Mouse (Mus musculus) heart, adult 10 weeks (tissue): ENCODE measurements around the gene Alox12e. TPM values are rescaled to one million over a fixed set of nuclear protein-coding genes. Genes with fewer than 3 reads are reported as not detected.

ENCODE experiments used
- polyA plus RNA-seq: library from polyadenylated mRNA; stranded (reverse); fragments of 350-450 nt; fragmentation: Illumina TruSeq; extraction: RNeasy Lipid Tissue Mini Kit (QIAGEN cat#74804); gene quantifications from one replicate; pipeline ENCODE4 v1.2.3, GENCODE M21; 2014; ENCODE audit warnings: low read depth, low replicate concordance

Alox12e gene
- polyA plus RNA-seq, result not detected

DNA sequence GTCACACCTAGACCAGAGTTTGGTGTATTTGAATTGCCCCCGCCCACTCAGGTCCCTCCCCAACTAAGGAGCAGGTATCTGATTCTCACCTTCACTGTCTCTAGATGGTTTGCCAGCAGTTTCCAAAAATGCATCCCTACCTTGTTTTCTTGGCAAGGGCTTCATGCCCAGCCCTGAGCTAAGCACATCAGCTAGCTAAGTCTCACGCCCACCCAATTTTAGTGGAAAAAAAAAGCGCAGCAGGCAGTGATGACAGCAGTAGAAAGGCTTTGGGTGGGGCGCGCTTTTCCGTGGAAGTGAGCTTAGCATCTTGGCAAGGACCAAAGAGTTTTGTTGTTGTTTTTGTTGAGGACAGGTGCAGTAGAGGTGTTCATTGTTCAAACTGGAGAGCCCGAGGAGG is at the start of gene Alox12e:
Gene Alox12e (minus strand): TSS at position 101 of the 400 bp plus-strand sequence.

DNA sequence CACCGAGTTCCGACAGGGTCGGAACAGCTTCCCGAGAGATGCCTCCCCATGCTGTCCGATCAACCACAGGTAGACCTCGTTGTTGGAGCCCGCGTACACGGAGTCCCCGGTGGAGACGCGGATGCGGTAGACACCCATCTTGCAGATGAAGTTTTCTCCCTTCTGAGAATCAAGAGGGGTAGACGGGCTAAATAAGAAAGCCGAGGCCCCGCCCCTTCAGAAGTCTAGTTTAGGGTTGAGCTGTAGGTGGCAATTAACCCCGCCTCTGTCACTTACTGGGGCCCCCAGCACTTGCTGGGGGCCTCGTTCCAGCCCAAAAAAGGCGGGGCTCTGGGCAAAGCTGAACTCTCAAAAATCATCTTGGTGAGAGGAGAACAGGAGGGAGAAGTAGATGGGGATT is 29.4 kb upstream of the Alox12e start, which contains the start of gene Alox15:
Gene Alox15 (minus strand): TSS at position 164 of the 400 bp plus-strand sequence.

Other genes with a start within 250 kb of the Alox12e start
- 0.68 TPM for gene Asgr2, start 230.0 kb downstream of the Alox12e start, polyA plus RNA-seq
- gene Mgl2, start 192.3 kb downstream of the Alox12e start, polyA plus RNA-seq, result 16.8 TPM
- 7.1 TPM for gene Clec10a, start 166.4 kb downstream of the Alox12e start, polyA plus RNA-seq
- gene Slc16a11, start 109.9 kb downstream of the Alox12e start, polyA plus RNA-seq, result 0.71 TPM
- gene Slc16a13, start 101.6 kb downstream of the Alox12e start, polyA plus RNA-seq, result 3.4 TPM
- 15.9 TPM for gene Bcl6b, start 92.8 kb downstream of the Alox12e start, polyA plus RNA-seq
- gene 0610010K14Rik, start 84.7 kb downstream of the Alox12e start, polyA plus RNA-seq, result 37.6 TPM
- 4.5 TPM for gene Gm21988, start 82.8 kb downstream of the Alox12e start, polyA plus RNA-seq
- 154 TPM for gene Rnasek, start 82.8 kb downstream of the Alox12e start, polyA plus RNA-seq
- 4.5 TPM for gene Alox12, start 67.3 kb downstream of the Alox12e start, polyA plus RNA-seq
- gene Alox15, start 29.4 kb upstream of the Alox12e start, polyA plus RNA-seq, result 0.84 TPM
- gene Pelp1, start 87.4 kb upstream of the Alox12e start, polyA plus RNA-seq, result 13.6 TPM
- 15.8 TPM for gene Arrb2, start 110.0 kb upstream of the Alox12e start, polyA plus RNA-seq
- 9.5 TPM for gene Med11, start 129.3 kb upstream of the Alox12e start, polyA plus RNA-seq
- 2.3 TPM for gene Zmynd15, start 136.8 kb upstream of the Alox12e start, polyA plus RNA-seq
- 12.2 TPM for gene Cxcl16, start 137.4 kb upstream of the Alox12e start, polyA plus RNA-seq
- gene Tm4sf5, start 182.6 kb upstream of the Alox12e start, polyA plus RNA-seq, result 4.7 TPM
- gene Vmo1, start 192.0 kb upstream of the Alox12e start, polyA plus RNA-seq, result not detected
- gene Gltpd2, start 196.6 kb upstream of the Alox12e start, polyA plus RNA-seq, result not detected
- 275 TPM for gene Psmb6, start 202.7 kb upstream of the Alox12e start, polyA plus RNA-seq
- gene Gm40193, start 210.3 kb upstream of the Alox12e start, polyA plus RNA-seq, result not detected
- gene Pld2, start 217.4 kb upstream of the Alox12e start, polyA plus RNA-seq, result 7.4 TPM
- gene Mink1, start 240.3 kb upstream of the Alox12e start, polyA plus RNA-seq, result 34.3 TPM